In genomic region chr11:64884518-64884917, GRCm38 (mm10) we compare ENCODE assay signal across 24 mouse cellular contexts.
"Had no signal": no experiment of that assay in that cellular context is flagged by ENCODE, and none has a peak within 500 bp of the region (broad histone marks: within the 10 kb centered on the region; RNA-seq: fewer than 3 reads in every experiment).

No protein-coding gene starts in this region.

- H3K4me3 ChIP-seq: layer of hippocampus, adult 2 months; limb, embryonic 10.5 days; limb, embryonic 13.5 days; liver, embryonic 12.5 days; liver, embryonic 15.5 days; lung, embryonic 15.5 days; neural tube, embryonic 12.5 days; neural tube, embryonic 15.5 days had no signal

- H3K27me3 ChIP-seq: liver, embryonic 12.5 days; lung, embryonic 15.5 days; neural tube, embryonic 12.5 days; neural tube, embryonic 15.5 days had no signal

- H3K9me3 ChIP-seq: limb, embryonic 10.5 days; limb, embryonic 13.5 days; liver, embryonic 12.5 days; liver, embryonic 15.5 days; lung, embryonic 15.5 days; neural tube, embryonic 12.5 days; neural tube, embryonic 15.5 days had no signal

- ATAC-seq: liver, embryonic 12.5 days had no signal

- H3K27ac ChIP-seq: kidney, postnatal 0 days; layer of hippocampus, adult 2 months; limb, embryonic 10.5 days; limb, embryonic 13.5 days; liver, embryonic 12.5 days; liver, embryonic 15.5 days; lung, embryonic 15.5 days; neural tube, embryonic 12.5 days; neural tube, embryonic 15.5 days; stomach, postnatal 0 days had no signal

- DNase-seq: kidney, adult 11 months; kidney, adult 8-10 months; kidney, postnatal 25 days; layer of hippocampus, adult 9-11 months; liver; lung, adult 18-20 months; lung, postnatal 10 days; lung, postnatal 4 days; right cerebral cortex, adult 18-20 months; right cerebral cortex, postnatal 14 days; right cerebral cortex, postnatal 4 days; thymus, adult 2 months; thymus, postnatal 14 days; thymus, postnatal 4 days had no signal

- H3K36me3 ChIP-seq: limb, embryonic 10.5 days; limb, embryonic 13.5 days; liver, embryonic 12.5 days; liver, embryonic 15.5 days; lung, embryonic 15.5 days; neural tube, embryonic 12.5 days; neural tube, embryonic 15.5 days had no signal

- H3K4me1 ChIP-seq: limb, embryonic 13.5 days; lung, embryonic 15.5 days; neural tube, embryonic 12.5 days; neural tube, embryonic 15.5 days had no signal

- H3K9ac ChIP-seq: limb, embryonic 13.5 days; liver, embryonic 12.5 days; liver, embryonic 15.5 days; lung, embryonic 15.5 days; neural tube, embryonic 12.5 days; neural tube, embryonic 15.5 days had no signal

- H3K4me2 ChIP-seq: limb, embryonic 13.5 days; liver, embryonic 12.5 days; liver, embryonic 15.5 days; lung, embryonic 15.5 days; neural tube, embryonic 12.5 days; neural tube, embryonic 15.5 days had no signal
